ENCODE assay signal across 9 mouse cellular contexts in the genomic region with DNA sequence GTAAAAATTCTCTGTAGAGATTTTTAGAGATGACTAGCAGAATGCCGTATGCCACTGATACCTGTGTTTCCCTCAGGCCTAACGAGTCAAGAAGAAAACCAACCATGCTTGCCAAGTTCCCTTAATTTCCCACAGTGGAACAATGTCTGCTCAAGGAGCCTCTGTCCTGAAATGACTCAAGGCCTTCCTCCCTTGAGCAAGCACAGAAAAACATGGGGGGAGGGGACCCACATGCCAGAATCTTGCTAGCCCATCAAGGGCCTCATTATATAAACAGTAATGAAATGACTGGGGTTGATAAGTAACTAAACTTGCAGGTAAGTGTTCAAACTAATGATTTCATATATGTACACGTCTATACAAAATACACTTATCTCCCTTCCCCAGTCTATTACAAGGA.
DNase-seq lines count a peak whose midpoint lies in the region; ATAC-seq lines count a peak whose summit lies in the region.
"Had no signal": no experiment of that assay in that cellular context is flagged by ENCODE, and none has a peak within 500 bp of the region (broad histone marks: within the 10 kb centered on the region; RNA-seq: fewer than 3 reads in every experiment).

No protein-coding gene starts in this region.

- no peak for DNase-seq in heart, postnatal 4 days
- DNase-seq in kidney, adult 11 months, result peak; percentile 88
- DNase-seq in lung, postnatal 25 days (ENCODE audit: low spot score), result peak; percentile 53
- no peak for DNase-seq in frontal cortex, postnatal 36 days (ENCODE audit: low spot score in 2 of 2)
- DNase-seq in urinary bladder, postnatal 36 days (ENCODE audit: low spot score in 2 of 2), result no peak
- no peak for DNase-seq in thymus, postnatal 14 days
- DNase-seq: cerebellum, adult 18-20 months had no signal

- 0 out of 2 replicates have a peak overlapping the region, but pooled peaks have one; percentile 84 for H3K27ac ChIP-seq in heart, embryonic 13.5 days (replicated peaks)

- no peak for ATAC-seq in heart, embryonic 13.5 days (ENCODE audit: extremely low read depth, insufficient number of reproducible peaks, low FRiP score, low TSS enrichment)
- peak; percentile 40 for ATAC-seq in activated CD4-positive, CD25-positive, alpha-beta regulatory T cell, adult 4 months

- H3K27me3 ChIP-seq in heart, embryonic 13.5 days (replicated peaks), result no peaks in the 10 kb centered on the region

- 66% methylated on average over 3 of the region's 3 CpGs for WGBS in heart, embryonic 13.5 days

- H3K9ac ChIP-seq in heart, embryonic 13.5 days, result no peak overlapping the region

- H3K4me2 ChIP-seq in heart, embryonic 13.5 days, result no peak overlapping the region

- no peaks in the 10 kb centered on the region for H3K36me3 ChIP-seq in heart, embryonic 13.5 days

- H3K4me3 ChIP-seq in heart, embryonic 13.5 days, result no peak overlapping the region

- H3K9me3 ChIP-seq in heart, embryonic 13.5 days, result no peaks in the 10 kb centered on the region

- peaks cover 29% of the 10 kb centered on the region for H3K4me1 ChIP-seq in heart, embryonic 13.5 days

Comparison
In these comparisons a context has a peak if more than half of its experiments do, and no peak if none do; other contexts are left out.
1. DNase-seq: peak in kidney, adult 11 months (single experiment) and lung, postnatal 25 days (single experiment); none in heart, postnatal 4 days (single experiment), frontal cortex, postnatal 36 days (0 of 2), urinary bladder, postnatal 36 days (0 of 2) and thymus, postnatal 14 days (single experiment).